In genomic region chr16:74548374-74548773, GRCm38 (mm10) we compare ENCODE assay signal across 17 mouse cellular contexts.
"Had no signal": no experiment of that assay in that cellular context is flagged by ENCODE, and none has a peak within 500 bp of the region (broad histone marks: within the 10 kb centered on the region; RNA-seq: fewer than 3 reads in every experiment).

No protein-coding gene starts in this region.

- ATAC-seq: liver, postnatal 0 days; lung, postnatal 0 days; midbrain, embryonic 16.5 days had no signal

- H3K4me2 ChIP-seq: limb, embryonic 12.5 days; limb, embryonic 15.5 days; liver, embryonic 11.5 days; lung, embryonic 14.5 days; midbrain, embryonic 12.5 days; stomach, embryonic 15.5 days had no signal

- H3K9ac ChIP-seq: limb, embryonic 12.5 days; limb, embryonic 15.5 days; liver, embryonic 14.5 days; liver, postnatal 0 days; lung, embryonic 14.5 days; midbrain, embryonic 12.5 days; stomach, embryonic 15.5 days had no signal

- H3K36me3 ChIP-seq: limb, embryonic 12.5 days; limb, embryonic 15.5 days; midbrain, embryonic 12.5 days; stomach, embryonic 15.5 days had no signal

- H3K4me1 ChIP-seq: limb, embryonic 15.5 days; midbrain, embryonic 12.5 days; stomach, embryonic 15.5 days had no signal

- H3K27ac ChIP-seq: limb, embryonic 12.5 days; limb, embryonic 15.5 days; liver, embryonic 14.5 days; macrophage; midbrain, embryonic 12.5 days; stomach, embryonic 15.5 days had no signal

- DNase-seq: kidney, adult 18-20 months; kidney, postnatal 25 days; left cerebral cortex, postnatal 4 days; liver, postnatal 0 days; lung, embryonic 14.5 days; right cerebral cortex, postnatal 25 days; spleen, adult 18-20 months; thymus, postnatal 25 days had no signal

- H3K9me3 ChIP-seq: limb, embryonic 12.5 days; limb, embryonic 15.5 days; midbrain, embryonic 12.5 days; stomach, embryonic 15.5 days had no signal

- H3K4me3 ChIP-seq: limb, embryonic 12.5 days; limb, embryonic 15.5 days; midbrain, embryonic 12.5 days; stomach, embryonic 15.5 days had no signal

- H3K27me3 ChIP-seq: limb, embryonic 12.5 days; limb, embryonic 15.5 days; midbrain, embryonic 12.5 days; stomach, embryonic 15.5 days had no signal
